Mouse (Mus musculus) heart, postnatal 0 days (tissue): ENCODE data around the gene Ankmy2. TPM values are rescaled to one million over a fixed set of nuclear protein-coding genes. Genes with fewer than 3 reads are reported as not detected.

ENCODE experiments used
- ATAC-seq: fragments of 200-750 bp; cut with Nextera tagmentation; 2 replicates; pipeline ENCODE4 v1.8.0; 2017; ENCODE audit warnings: low read depth, moderate number of reproducible peaks, moderate library complexity; ENCODE audit not compliant: insufficient read depth
- DNase-seq: peaks from one replicate; pipeline ENCODE4 v3.0.0-alpha.2; 2016; ENCODE audit warnings: low spot score
- H3K27ac ChIP-seq: fragments of 300-500 bp; sonication (generic); 2 replicates; pipeline ENCODE4 v1.5.1; 2014; ENCODE audit warnings: low read depth, mild to moderate bottlenecking
- H3K27me3 ChIP-seq: fragments of 300-500 bp; sonication (generic); 2 replicates; pipeline ENCODE4 v1.6.1; 2014; ENCODE audit warnings: low read length, mixed read lengths; ENCODE audit not compliant: control insufficient read depth, insufficient read depth
- H3K36me3 ChIP-seq: fragments of 300-500 bp; sonication (generic); replicated peaks from 2 replicates; pipeline ENCODE4 v1.6.1; 2014; ENCODE audit warnings: low read length, mixed read lengths; ENCODE audit not compliant: control insufficient read depth, insufficient read depth
- H3K4me1 ChIP-seq: fragments of 300-500 bp; sonication (generic); 2 replicates; pipeline ENCODE4 v1.6.1; 2014; ENCODE audit warnings: antibody characterized with exemption; ENCODE audit not compliant: control insufficient read depth, insufficient read depth
- H3K4me2 ChIP-seq: fragments of 300-500 bp; sonication (generic); 2 replicates; pipeline ENCODE4 v1.6.1; 2014; ENCODE audit warnings: low read depth, mild to moderate bottlenecking, low read length, moderate library complexity
- H3K4me3 ChIP-seq: fragments of 300-500 bp; sonication (generic); 2 replicates; pipeline ENCODE4 v1.5.1; 2014; ENCODE audit warnings: low read depth, low read length
- H3K9ac ChIP-seq: fragments of 300-500 bp; sonication (generic); replicated peaks from 2 replicates; pipeline ENCODE4 v1.6.1; 2014; ENCODE audit warnings: low read depth, low read length, mixed read lengths
- H3K9me3 ChIP-seq: fragments of 300-500 bp; sonication (generic); replicated peaks from 2 replicates; pipeline ENCODE4 v1.6.1; 2016; ENCODE audit warnings: low read length; ENCODE audit not compliant: control insufficient read depth
- CTCF ChIP-seq: IDR thresholded peaks from 2 replicates; pipeline ENCODE4 v1.5.1; 2016; ENCODE audit warnings: antibody characterized with exemption, control low read depth, low read depth
- EP300 ChIP-seq: IDR thresholded peaks from 2 replicates; pipeline ENCODE4 v1.6.1; 2016; ENCODE audit warnings: antibody characterized with exemption, low read depth
- WGBS: fragments of 180-500 bp; shearing (Covaris S2); extraction: QIAGEN DNeasy Blood & Tissue Kit; methylation state at CpG from one replicate; pipeline ENCODE4 v1.1.7; 2014; 5-methylcytosine and 5-hydroxymethylcytosine counted together
- polyA plus RNA-seq: library from polyadenylated mRNA; unstranded; fragments of >200 nt; fragmentation: Nextera tagmentation; extraction: Ambion mirVana; gene quantifications from 2 replicates; pipeline ENCODE4 v1.2.1, GENCODE M21; 2015
- total RNA-seq: library from RNA; depleted of rRNA; stranded (reverse); fragments of >200 nt; gene quantifications from 2 replicates; pipeline ENCODE4 v1.2.3, GENCODE M21; 2014; ENCODE audit warnings: low replicate concordance; rRNA removed

Ankmy2 gene
- total and polyA plus RNA-seq, 2 experiments from 2014 or later, result 9.9 to 23.1 TPM

- H3K36me3 ChIP-seq, result no peaks in the 10 kb centered on the region
- TF ChIP-seq CTCF (peak; percentile 86), EP300 (no peak)
- ATAC-seq, result peak; percentile 39; the same call in 1 of the 2 replicates
- H3K27me3 ChIP-seq, result no peaks in the 10 kb centered on the region
- no peak overlapping the region for H3K4me2 ChIP-seq
- no peaks in the 10 kb centered on the region for H3K9me3 ChIP-seq
- peak; percentile 77 for DNase-seq
- no peak overlapping the region for H3K27ac ChIP-seq
- H3K4me1 ChIP-seq, result no peaks in the 10 kb centered on the region
- H3K9ac ChIP-seq, result no peak overlapping the region
- H3K4me3 ChIP-seq, result no peak overlapping the region
- 0% methylated on average over 1 of the region's 1 CpGs for WGBS
These were observed 58.2 kb downstream of the Ankmy2 start for GRCm38 (mm10) chr12:36215149-36215480.

- WGBS, result 49% methylated on average over 4 of the region's 4 CpGs
- no peak for ATAC-seq
- no peak overlapping the region for H3K9ac ChIP-seq
- H3K9me3 ChIP-seq, result no peaks in the 10 kb centered on the region
- H3K27ac ChIP-seq, result no peak overlapping the region
- no peaks in the 10 kb centered on the region for H3K36me3 ChIP-seq
- DNase-seq, result no peak
- TF ChIP-seq EP300, result no peak
- no peak for TF ChIP-seq CTCF
- H3K4me1 ChIP-seq, result no peaks in the 10 kb centered on the region
- no peak overlapping the region for H3K4me3 ChIP-seq
- no peaks in the 10 kb centered on the region for H3K27me3 ChIP-seq
- no peak overlapping the region for H3K4me2 ChIP-seq
These were observed 59.3 kb downstream of the Ankmy2 start for GRCm38 (mm10) chr12:36216230-36216629.

GRCm38 (mm10) chr12:36216905-36217304 is 60.0 kb downstream of the Ankmy2 start:
- Histone ChIP-seq H3K9me3 (no peaks in the 10 kb centered on the region), H3K36me3 (no peaks in the 10 kb centered on the region), H3K27ac (no peak overlapping the region), H3K4me2 (0 out of 2 replicates have a peak overlapping the region, but pooled peaks have one; percentile 8), H3K4me3 (no peak overlapping the region), H3K4me1 (no peaks in the 10 kb centered on the region), H3K27me3 (no peaks in the 10 kb centered on the region), H3K9ac (no peak overlapping the region)
- DNase-seq (no peak), ATAC-seq (no peak)
- WGBS, result 77% methylated on average over 10 of the region's 10 CpGs
- TF ChIP-seq EP300, result no peak
- no peak for TF ChIP-seq CTCF

- DNase-seq, result peak; percentile 28
- Histone ChIP-seq H3K4me3 (no peak overlapping the region), H3K4me2 (0 out of 2 replicates have a peak overlapping the region, but pooled peaks have one; percentile 4), H3K27me3 (no peaks in the 10 kb centered on the region), H3K9ac (no peak overlapping the region), H3K27ac (no peak overlapping the region), H3K9me3 (no peaks in the 10 kb centered on the region), H3K36me3 (no peaks in the 10 kb centered on the region), H3K4me1 (peaks cover 5% of the 10 kb centered on the region)
- TF ChIP-seq EP300, result no peak
- TF ChIP-seq CTCF, result no peak
- ATAC-seq, result peak; percentile 30; the same call in 1 of the 2 replicates
- 16% methylated on average over 4 of the region's 4 CpGs for WGBS
These were observed 67.5 kb downstream of the Ankmy2 start for GRCm38 (mm10) chr12:36224392-36224791.

GRCm38 (mm10) chr12:36231386-36231785 is 74.5 kb downstream of the Ankmy2 start:
- Histone ChIP-seq H3K27me3 (no peaks in the 10 kb centered on the region), H3K9me3 (no peaks in the 10 kb centered on the region), H3K4me2 (no peak overlapping the region), H3K9ac (no peak overlapping the region), H3K27ac (no peak overlapping the region), H3K4me1 (no peaks in the 10 kb centered on the region), H3K36me3 (no peaks in the 10 kb centered on the region), H3K4me3 (no peak overlapping the region)
- ATAC-seq, result no peak
- WGBS, result 67% methylated on average over 2 of the region's 2 CpGs
- no peak for DNase-seq
- no peak for TF ChIP-seq EP300
- TF ChIP-seq CTCF, result no peak

- Histone ChIP-seq H3K9ac (no peak overlapping the region), H3K4me2 (no peak overlapping the region), H3K36me3 (no peaks in the 10 kb centered on the region), H3K9me3 (no peaks in the 10 kb centered on the region), H3K27ac (no peak overlapping the region), H3K4me3 (no peak overlapping the region), H3K4me1 (no peaks in the 10 kb centered on the region), H3K27me3 (no peaks in the 10 kb centered on the region)
- DNase-seq, result no peak
- TF ChIP-seq CTCF, result no peak
- no peak for TF ChIP-seq EP300
- ATAC-seq, result no peak
- WGBS, result 69% methylated on average over 3 of the region's 3 CpGs
These were observed 84.3 kb downstream of the Ankmy2 start for GRCm38 (mm10) chr12:36241171-36241570.

Other genes with a start within 250 kb of the Ankmy2 start
- not detected in 2 replicates for gene Agr3, start 231.5 kb upstream of the Ankmy2 start, total RNA-seq
- 0.19 TPM in 1 of 2 replicates, not detected in the other for gene Agr3, start 231.5 kb upstream of the Ankmy2 start, polyA plus RNA-seq
- not detected in 2 replicates for gene Agr2, start 164.2 kb upstream of the Ankmy2 start, total RNA-seq
- 11.1 TPM in 1 of 2 replicates, not detected in the other for gene Agr2, start 164.2 kb upstream of the Ankmy2 start, polyA plus RNA-seq
- gene Tspan13, start 114.6 kb upstream of the Ankmy2 start, total RNA-seq, result 38.1 and 46.2 TPM in 2 replicates
- gene Tspan13, start 114.6 kb upstream of the Ankmy2 start, polyA plus RNA-seq, result 49.8 and 53.9 TPM in 2 replicates
- 147 and 151 TPM in 2 replicates for gene Bzw2, start 966 bp downstream of the Ankmy2 start, total RNA-seq
- gene Bzw2, start 966 bp downstream of the Ankmy2 start, polyA plus RNA-seq, result 189 and 203 TPM in 2 replicates
- not detected in 2 replicates for gene Lrrc72, start 96.3 kb downstream of the Ankmy2 start, total RNA-seq
- not detected in 2 replicates for gene Lrrc72, start 96.3 kb downstream of the Ankmy2 start, polyA plus RNA-seq
- gene Sostdc1, start 157.0 kb downstream of the Ankmy2 start, total RNA-seq, result not detected in 2 replicates
- gene Sostdc1, start 157.0 kb downstream of the Ankmy2 start, polyA plus RNA-seq, result 0.14 and 0.69 TPM in 2 replicates
- 6.6 and 11.7 TPM in 2 replicates for gene Ispd, start 224.3 kb downstream of the Ankmy2 start, total RNA-seq
- gene Ispd, start 224.3 kb downstream of the Ankmy2 start, polyA plus RNA-seq, result 8.2 and 8.5 TPM in 2 replicates
- gene D630036H23Rik, start 225.1 kb downstream of the Ankmy2 start, total RNA-seq, result 4.7 TPM in 1 of 2 replicates, not detected in the other
- gene D630036H23Rik, start 225.1 kb downstream of the Ankmy2 start, polyA plus RNA-seq, result 2.7 and 3.0 TPM in 2 replicates